Mouse (Mus musculus) ovary, postnatal 10 days (tissue): ENCODE measurements around the gene Tenm3.

Source experiments
- DNase-seq: peaks from one replicate; pipeline ENCODE4 v3.0.0; 2022; ENCODE audit warnings: low spot score

Gene Tenm3

GRCm38 (mm10) chr8:48659226-48659625 lies 184.5 kb downstream of the Tenm3 start:
- no peak for DNase-seq

- DNase-seq, result no peak
These were observed 188.2 kb downstream of the Tenm3 start for GRCm38 (mm10) chr8:48655381-48656043.

- DNase-seq, result no peak
These were observed 193.9 kb downstream of the Tenm3 start for GRCm38 (mm10) chr8:48649845-48650244.

GRCm38 (mm10) chr8:48649415-48649814 lies 194.3 kb downstream of the Tenm3 start:
- DNase-seq, result no peak

GRCm38 (mm10) chr8:48646110-48646509 lies 197.6 kb downstream of the Tenm3 start:
- no peak for DNase-seq

- no peak for DNase-seq
These were observed 205.6 kb downstream of the Tenm3 start for GRCm38 (mm10) chr8:48638129-48638528.

- no peak for DNase-seq
These were observed 206.8 kb downstream of the Tenm3 start for GRCm38 (mm10) chr8:48636979-48637378.

GRCm38 (mm10) chr8:48635815-48636214 lies 207.9 kb downstream of the Tenm3 start:
- no peak for DNase-seq

- no peak for DNase-seq
These were observed 210.3 kb downstream of the Tenm3 start for GRCm38 (mm10) chr8:48633426-48633825.

GRCm38 (mm10) chr8:48622517-48623153 lies 221.1 kb downstream of the Tenm3 start:
- DNase-seq, result no peak

- DNase-seq, result no peak
These were observed 228.7 kb downstream of the Tenm3 start for GRCm38 (mm10) chr8:48615088-48615487.

GRCm38 (mm10) chr8:48611934-48612512 lies 231.7 kb downstream of the Tenm3 start:
- no peak for DNase-seq

GRCm38 (mm10) chr8:48611126-48611525 lies 232.6 kb downstream of the Tenm3 start:
- no peak for DNase-seq

- DNase-seq, result no peak
These were observed 233.4 kb downstream of the Tenm3 start for GRCm38 (mm10) chr8:48610316-48610715.

- DNase-seq, result no peak
These were observed 234.1 kb downstream of the Tenm3 start for GRCm38 (mm10) chr8:48609684-48610083.

GRCm38 (mm10) chr8:48604190-48604897 lies 239.4 kb downstream of the Tenm3 start:
- no peak for DNase-seq

GRCm38 (mm10) chr8:48603165-48603840 lies 240.4 kb downstream of the Tenm3 start:
- no peak for DNase-seq

GRCm38 (mm10) chr8:48601621-48602020 lies 242.1 kb downstream of the Tenm3 start:
- no peak for DNase-seq

- no peak for DNase-seq
These were observed 244.7 kb downstream of the Tenm3 start for GRCm38 (mm10) chr8:48599028-48599427.

- no peak for DNase-seq
These were observed 247.4 kb downstream of the Tenm3 start for GRCm38 (mm10) chr8:48596332-48596731.

- no peak for DNase-seq
These were observed 251.9 kb downstream of the Tenm3 start for GRCm38 (mm10) chr8:48591818-48592217.

- no peak for DNase-seq
These were observed 264.0 kb downstream of the Tenm3 start for GRCm38 (mm10) chr8:48579732-48580131.
